16 mouse cellular contexts compared by ENCODE assay signal in the genomic region with DNA sequence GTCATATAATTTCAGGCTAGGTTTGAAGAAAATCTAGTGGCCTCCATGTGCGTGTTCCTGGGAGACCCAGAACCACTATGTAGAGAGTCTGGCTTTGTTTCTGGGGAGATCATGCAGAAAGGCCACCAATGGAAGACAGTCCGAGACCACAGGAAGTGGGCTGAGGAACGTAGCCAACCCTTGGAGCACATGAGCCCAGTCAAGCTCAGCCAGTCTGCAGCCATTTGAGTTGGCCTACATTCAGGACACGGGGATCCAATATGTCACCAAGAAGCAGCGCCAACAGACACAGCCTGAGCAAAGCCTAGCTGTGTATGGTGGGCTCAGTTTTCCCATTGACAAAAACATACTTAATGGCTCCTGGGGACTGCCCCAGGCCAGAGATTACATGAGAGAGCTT. TPM values are rescaled to one million over a fixed set of nuclear protein-coding genes. Genes with fewer than 3 reads are reported as not detected.
DNase-seq lines count a peak whose midpoint lies in the region; TF ChIP-seq lines count a peak whose summit lies in the region.
"Had no signal": no experiment of that assay in that cellular context is flagged by ENCODE, and none has a peak within 500 bp of the region (broad histone marks: within the 10 kb centered on the region; RNA-seq: fewer than 3 reads in every experiment).

No protein-coding gene starts in this region.

- intact Hi-C loops in heart, postnatal 10 days (cut with DNase I), result no loop called here

- no peaks in the 10 kb centered on the region for H3K27me3 ChIP-seq in cerebellum, adult 2 months (ENCODE audit: control insufficient read depth, insufficient read depth, low read length)
- H3K27me3 ChIP-seq: neural tube, embryonic 13.5 days; Patski had no signal

- TF ChIP-seq CTCF in cerebellum, adult 2 months (IDR thresholded peaks at IDR 0.05; ENCODE audit: borderline replicate concordance, insufficient read depth, low read depth, low read length), result no peak

- WGBS in cerebellum, adult 2 months, result 25% methylated on average over 5 of the region's 5 CpGs

- no peak for TF ChIP-seq POLR2A in cerebellum, adult 2 months (IDR thresholded peaks at IDR 0.05; ENCODE audit: borderline replicate concordance, insufficient read depth, low read length)

- H3K27ac ChIP-seq in cerebellum, adult 2 months (ENCODE audit: insufficient read depth, low read length), result no peak overlapping the region
- H3K27ac ChIP-seq: neural tube, embryonic 13.5 days had no signal

- no peak overlapping the region for H3K4me3 ChIP-seq in cerebellum, adult 2 months (replicated peaks; ENCODE audit: insufficient read depth, low read depth, low read length)
- H3K4me3 ChIP-seq: neural tube, embryonic 13.5 days had no signal

- H3K4me1 ChIP-seq in cerebellum, adult 2 months (ENCODE audit: control insufficient read depth, insufficient read depth, low read length), result peaks cover 7% of the 10 kb centered on the region; the same call in 1 of the 2 replicates
- H3K4me1 ChIP-seq: neural tube, embryonic 13.5 days had no signal

- peak; percentile 48 to 56 for DNase-seq in heart, postnatal 10 days
- DNase-seq in heart, adult 8-10 months (ENCODE audit: low spot score), result no peak
- peak; percentile 41 to 71 for DNase-seq in layer of hippocampus, postnatal 14 days (ENCODE audit: low spot score in 2 of 2)
- no peak for DNase-seq in layer of hippocampus, adult 18-20 months (ENCODE audit: low spot score in 2 of 2)
- DNase-seq in cerebellum, adult 2 months, result peak; percentile 30 to 58
- peak; percentile 49 to 59 for DNase-seq in cerebellum, postnatal 36 days
- DNase-seq in adrenal gland, adult 18-20 months (ENCODE audit: low spot score in 2 of 2), result no peak
- DNase-seq: embryo, embryonic 11 days; gastrocnemius, postnatal 36 days; layer of hippocampus, postnatal 36 days; lung, adult 18-20 months; thymus, postnatal 25 days had no signal

RNA-seq across cellular contexts. Expression of a gene that starts 8.2 kb away (rescaled TPM):
- under 1 TPM; 0.47 to 0.48 TPM for total RNA-seq in heart, postnatal 10 days (2021)
- under 1 TPM; 0.09 to 0.14 (median 0.10) TPM for total RNA-seq in heart, adult 8-10 months (2022)
- under 1 TPM; 0.43 to 0.48 TPM for total RNA-seq in layer of hippocampus, postnatal 14 days (2021)
- total RNA-seq in layer of hippocampus, adult 18-20 months (2021), result under 1 TPM; 0.30 to 0.53 TPM
- 0.03 and 0.05 TPM in 2 replicates for polyA plus RNA-seq in cerebellum, adult 2 months (2012; rRNA removed)
- total RNA-seq in adrenal gland, adult 18-20 months (2021), result under 1 TPM in 1 of 2 experiments, not detected in 1; 0.16 TPM
- total RNA-seq: hematopoietic stem cell, adult 5-6 weeks; megakaryocyte, adult 5-6 weeks had no signal
- polyA plus RNA-seq: neural tube, embryonic 13.5 days had no signal

RNA-seq across cellular contexts. Expression of a gene that starts 11.1 kb away (rescaled TPM):
- 100 to 1,000 TPM; 243 to 249 TPM for total RNA-seq in heart, postnatal 10 days (2021)
- total RNA-seq in heart, adult 8-10 months (2022), result 10 to 100 TPM; 17.4 to 32.9 (median 23.8) TPM
- total RNA-seq in layer of hippocampus, postnatal 14 days (2021), result 10 to 100 TPM; 10.4 to 10.5 TPM
- total RNA-seq in layer of hippocampus, adult 18-20 months (2021), result 1 to 10 TPM; 6.8 to 7.6 TPM
- 1.1 and 1.2 TPM in 2 replicates for polyA plus RNA-seq in cerebellum, adult 2 months (2012; rRNA removed)
- total RNA-seq in adrenal gland, adult 18-20 months (2021), result 10 to 100 TPM; 12.8 to 35.3 TPM

Comparison
In these comparisons a context has a peak if more than half of its experiments do, and no peak if none do; other contexts are left out.
1. DNase-seq: peak in heart, postnatal 10 days (2 of 2), layer of hippocampus, postnatal 14 days (2 of 2), cerebellum, adult 2 months (2 of 2) and cerebellum, postnatal 36 days (2 of 2); none in heart, adult 8-10 months (single experiment), layer of hippocampus, adult 18-20 months (0 of 2) and adrenal gland, adult 18-20 months (0 of 2).
2. RNA of a gene that starts 11.1 kb away (total RNA-seq): 243 to 249 TPM in heart, postnatal 10 days; 12.8 to 35.3 TPM in adrenal gland, adult 18-20 months, 17.4 to 32.9 TPM in heart, adult 8-10 months, 10.4 to 10.5 TPM in layer of hippocampus, postnatal 14 days and 6.8 to 7.6 TPM in layer of hippocampus, adult 18-20 months; every median in the first group is over 4 times any median in the second.